Mouse (Mus musculus) small intestine, adult 2 months (tissue): ENCODE results near the gene Cetn4.

Experiments used
- CTCF ChIP-seq: fragments of 200-500 bp; IDR thresholded peaks from 2 replicates; pipeline ENCODE4 v1.5.1; 2012; ENCODE audit warnings: low read depth, mild to moderate bottlenecking, control low read depth, inconsistent platforms, low read length, moderate library complexity, mixed read lengths; ENCODE audit not compliant: insufficient replicate concordance, insufficient read length; ENCODE audit errors: extremely low read depth
- POLR2A ChIP-seq: fragments of 200-500 bp; IDR thresholded peaks from 2 replicates; pipeline ENCODE4 v1.6.1; 2012; ENCODE audit warnings: low read depth, mild to moderate bottlenecking, control low read depth, inconsistent platforms, low read length, moderate library complexity

GRCm38 (mm10) chr3:37316233-37316632 is 3.7 kb upstream of the Cetn4 start:
- no peak for TF ChIP-seq CTCF
- no peak for TF ChIP-seq POLR2A
